Mouse (Mus musculus) liver, postnatal 0 days (tissue): ENCODE results near the gene Cyp2c40. TPM values are rescaled to one million over a fixed set of nuclear protein-coding genes. Genes with fewer than 3 reads are reported as not detected.
"Not testable (repeated sequence)": the region's sequence is repeated elsewhere in the genome, so short reads cannot be mapped to it uniquely, and the experiment has no call there.

ENCODE experiments used
- ATAC-seq: fragments of 200-750 bp; cut with Nextera tagmentation; 2 replicates; pipeline ENCODE4 v1.8.0; 2017; ENCODE audit warnings: mild to moderate bottlenecking, moderate library complexity
- DNase-seq: peaks from one replicate; pipeline ENCODE4 v3.0.0-alpha.2; 2016
- H3K27ac ChIP-seq: fragments of 300-500 bp; sonication (generic); 2 replicates; pipeline ENCODE4 v1.5.1; 2014; ENCODE audit warnings: antibody characterized with exemption, moderate library complexity, mild to moderate bottlenecking, low read depth
- H3K27me3 ChIP-seq: fragments of 300-500 bp; sonication (generic); 2 replicates; pipeline ENCODE4 v1.6.1; 2014; ENCODE audit warnings: low read length, control low read depth, mixed read lengths; ENCODE audit not compliant: insufficient read depth
- H3K36me3 ChIP-seq: fragments of 300-500 bp; sonication (generic); replicated peaks from 2 replicates; pipeline ENCODE4 v1.6.1; 2014; ENCODE audit warnings: mild to moderate bottlenecking, control low read depth, low read length, moderate library complexity, mixed read lengths; ENCODE audit not compliant: insufficient read depth
- H3K4me1 ChIP-seq: fragments of 300-500 bp; sonication (generic); 2 replicates; pipeline ENCODE4 v1.6.1; 2014; ENCODE audit warnings: antibody characterized with exemption, mild to moderate bottlenecking, control low read depth; ENCODE audit not compliant: insufficient read depth
- H3K4me2 ChIP-seq: fragments of 300-500 bp; sonication (generic); 2 replicates; pipeline ENCODE4 v1.6.1; 2014; ENCODE audit warnings: low read depth, mild to moderate bottlenecking, low read length, moderate library complexity, mixed read lengths
- H3K4me3 ChIP-seq: fragments of 300-500 bp; sonication (generic); 2 replicates; pipeline ENCODE4 v1.5.1; 2014; ENCODE audit warnings: low read depth, low read length
- H3K9ac ChIP-seq: fragments of 300-500 bp; sonication (generic); replicated peaks from 2 replicates; pipeline ENCODE4 v1.6.1; 2014; ENCODE audit warnings: mild to moderate bottlenecking, moderate library complexity
- H3K9me3 ChIP-seq: fragments of 300-500 bp; sonication (generic); 2 replicates; pipeline ENCODE4 v1.6.1; 2016; ENCODE audit warnings: mild to moderate bottlenecking, control low read depth, low read length, mixed read lengths
- CTCF ChIP-seq: sonication (generic); IDR thresholded peaks from 2 replicates; pipeline ENCODE4 v1.5.1; 2016; ENCODE audit warnings: antibody characterized with exemption, low read depth
- EP300 ChIP-seq: IDR thresholded peaks from 2 replicates; pipeline ENCODE4 v1.6.1; 2016; ENCODE audit warnings: antibody characterized with exemption, low read depth, mild to moderate bottlenecking
- WGBS: fragments of 180-500 bp; shearing (Covaris S2); extraction: QIAGEN DNeasy Blood & Tissue Kit; methylation state at CpG from one replicate; pipeline ENCODE4 v1.1.7; 2014; ENCODE audit not compliant: insufficient replicate concordance; 5-methylcytosine and 5-hydroxymethylcytosine counted together
- polyA plus RNA-seq: library from polyadenylated mRNA; unstranded; fragments of >200 nt; fragmentation: Nextera tagmentation; extraction: Ambion mirVana; gene quantifications from 2 replicates; pipeline ENCODE4 v1.2.1, GENCODE M21; 2015

Cyp2c40 gene
- 147 and 181 TPM in 2 replicates for polyA plus RNA-seq

GRCm38 (mm10) chr19:39812714-39813113 is at the start of gene Cyp2c40:
Gene Cyp2c40 (minus strand): TSS chr19:39812814.
- not testable (repeated sequence) for H3K36me3 ChIP-seq, H3K4me1 ChIP-seq, ATAC-seq, H3K4me3 ChIP-seq, H3K9me3 ChIP-seq, H3K27ac ChIP-seq, DNase-seq, H3K4me2 ChIP-seq, H3K9ac ChIP-seq, H3K27me3 ChIP-seq
- 56% methylated on average over 3 of the region's 3 CpGs for WGBS

- WGBS: 67% methylated on average over 2 of the region's 2 CpGs
- ATAC-seq, H3K4me3 ChIP-seq: not testable (repeated sequence)
Observed at GRCm38 (mm10) chr19:39820931-39821330, 8.3 kb upstream of the Cyp2c40 start.

GRCm38 (mm10) chr19:39816400-39816799 is 3.8 kb upstream of the Cyp2c40 start:
- 69% methylated on average over 1 of the region's 1 CpGs for WGBS
- not testable (repeated sequence) for H3K36me3 ChIP-seq, H3K9me3 ChIP-seq, ATAC-seq, H3K4me3 ChIP-seq, H3K27ac ChIP-seq, H3K9ac ChIP-seq, H3K4me1 ChIP-seq, DNase-seq, H3K4me2 ChIP-seq, H3K27me3 ChIP-seq

More at GRCm38 (mm10) chr19:39820931-39821330, 8.3 kb upstream of the Cyp2c40 start:
- H3K9me3 ChIP-seq, H3K27ac ChIP-seq, H3K36me3 ChIP-seq, H3K9ac ChIP-seq, H3K27me3 ChIP-seq, H3K4me1 ChIP-seq, DNase-seq, H3K4me2 ChIP-seq: not testable (repeated sequence)

- ATAC-seq, H3K9me3 ChIP-seq: not testable (repeated sequence)
- WGBS: 70% methylated on average over 4 of the region's 4 CpGs
Observed at GRCm38 (mm10) chr19:39815991-39816390, 3.4 kb upstream of the Cyp2c40 start.

GRCm38 (mm10) chr19:39785458-39785857 is 27.2 kb downstream of the Cyp2c40 start:
- H3K36me3 ChIP-seq, DNase-seq, H3K9ac ChIP-seq, H3K4me2 ChIP-seq, H3K4me1 ChIP-seq, H3K9me3 ChIP-seq, H3K4me3 ChIP-seq, ATAC-seq, H3K27me3 ChIP-seq, H3K27ac ChIP-seq: not testable (repeated sequence)
- 65% methylated on average over 2 of the region's 2 CpGs for WGBS

More at GRCm38 (mm10) chr19:39815991-39816390, 3.4 kb upstream of the Cyp2c40 start:
- DNase-seq, H3K9ac ChIP-seq, H3K27me3 ChIP-seq, H3K36me3 ChIP-seq, H3K4me2 ChIP-seq, H3K4me1 ChIP-seq, H3K4me3 ChIP-seq, H3K27ac ChIP-seq: not testable (repeated sequence)

GRCm38 (mm10) chr19:39745357-39745756 is 67.3 kb downstream of the Cyp2c40 start:
- Histone ChIP-seq H3K4me3 (no peak overlapping the region), H3K36me3 (no peaks in the 10 kb centered on the region), H3K4me2 (no peak overlapping the region), H3K9me3 (no peaks in the 10 kb centered on the region), H3K27me3 (no peaks in the 10 kb centered on the region), H3K9ac (no peak overlapping the region), H3K4me1 (no peaks in the 10 kb centered on the region), H3K27ac (no peak overlapping the region)
- no peak for DNase-seq
- 44% methylated on average over 1 of the region's 1 CpGs for WGBS
- ATAC-seq: no peak
- no peak for TF ChIP-seq EP300
- TF ChIP-seq CTCF: no peak

- not testable (repeated sequence) for ATAC-seq, H3K27me3 ChIP-seq, H3K4me1 ChIP-seq, H3K27ac ChIP-seq, H3K9me3 ChIP-seq, H3K36me3 ChIP-seq, H3K4me3 ChIP-seq, H3K4me2 ChIP-seq, H3K9ac ChIP-seq, DNase-seq
- 50% methylated on average over 1 of the region's 1 CpGs for WGBS
Observed at GRCm38 (mm10) chr19:39744361-39744760, 68.3 kb downstream of the Cyp2c40 start.
